Mouse (Mus musculus) midbrain, embryonic 14.5 days (tissue): ENCODE measurements around the gene Lonrf3. TPM values are rescaled to one million over a fixed set of nuclear protein-coding genes. Genes with fewer than 3 reads are reported as not detected.

ENCODE experiments used
- ATAC-seq: fragments of 200-750 bp; cut with Nextera tagmentation; 2 replicates; pipeline ENCODE4 v1.8.0; 2017; ENCODE audit warnings: moderate number of reproducible peaks, moderate library complexity; ENCODE audit not compliant: low FRiP score, low TSS enrichment
- DNase-seq: peaks from one replicate; pipeline ENCODE4 v3.0.0-alpha.2; 2015
- H3K27ac ChIP-seq: fragments of 300-500 bp; sonication (generic); replicated peaks from 2 replicates; pipeline ENCODE4 v1.5.1; 2014; ENCODE audit warnings: mild to moderate bottlenecking, low read depth, low read length, moderate library complexity
- H3K27me3 ChIP-seq: fragments of 300-500 bp; sonication (generic); 2 replicates; pipeline ENCODE4 v1.6.1; 2014; ENCODE audit warnings: low read length, control low read depth, mixed read lengths; ENCODE audit not compliant: control insufficient read depth, insufficient read depth
- H3K36me3 ChIP-seq: fragments of 300-500 bp; sonication (generic); 2 replicates; pipeline ENCODE4 v1.6.1; 2014; ENCODE audit warnings: low read length, control low read depth; ENCODE audit not compliant: control insufficient read depth, insufficient read depth
- H3K4me1 ChIP-seq: fragments of 300-500 bp; sonication (generic); 2 replicates; pipeline ENCODE4 v1.6.1; 2014; ENCODE audit warnings: mild to moderate bottlenecking, antibody characterized with exemption, low read length, control low read depth; ENCODE audit not compliant: control insufficient read depth, insufficient read depth
- H3K4me2 ChIP-seq: fragments of 300-500 bp; sonication (generic); 2 replicates; pipeline ENCODE4 v1.6.1; 2014; ENCODE audit warnings: mild to moderate bottlenecking, low read length, moderate library complexity
- H3K4me3 ChIP-seq: fragments of 300-500 bp; sonication (generic); replicated peaks from 2 replicates; pipeline ENCODE4 v1.5.1; 2014; ENCODE audit warnings: low read depth, low read length
- H3K9ac ChIP-seq: fragments of 300-500 bp; sonication (generic); replicated peaks from 2 replicates; pipeline ENCODE4 v1.6.1; 2014; ENCODE audit warnings: mild to moderate bottlenecking, low read length, moderate library complexity
- H3K9me3 ChIP-seq: fragments of 300-500 bp; sonication (generic); 2 replicates; pipeline ENCODE4 v1.6.1; 2016; ENCODE audit warnings: low read length, control low read depth, mixed read lengths; ENCODE audit not compliant: control insufficient read depth
- WGBS: fragments of 180-500 bp; shearing (Covaris S2); extraction: QIAGEN DNeasy Blood & Tissue Kit; methylation state at CpG from one replicate; pipeline ENCODE4 v1.1.7; 2014; 5-methylcytosine and 5-hydroxymethylcytosine counted together
- polyA plus RNA-seq: library from polyadenylated mRNA; unstranded; fragments of >200 nt; fragmentation: Nextera tagmentation; extraction: Ambion mirVana; gene quantifications from 2 replicates; pipeline ENCODE4 v1.2.1, GENCODE M21; 2014

Gene Lonrf3
- 0.40 and 1.0 TPM in 2 replicates for polyA plus RNA-seq

DNA sequence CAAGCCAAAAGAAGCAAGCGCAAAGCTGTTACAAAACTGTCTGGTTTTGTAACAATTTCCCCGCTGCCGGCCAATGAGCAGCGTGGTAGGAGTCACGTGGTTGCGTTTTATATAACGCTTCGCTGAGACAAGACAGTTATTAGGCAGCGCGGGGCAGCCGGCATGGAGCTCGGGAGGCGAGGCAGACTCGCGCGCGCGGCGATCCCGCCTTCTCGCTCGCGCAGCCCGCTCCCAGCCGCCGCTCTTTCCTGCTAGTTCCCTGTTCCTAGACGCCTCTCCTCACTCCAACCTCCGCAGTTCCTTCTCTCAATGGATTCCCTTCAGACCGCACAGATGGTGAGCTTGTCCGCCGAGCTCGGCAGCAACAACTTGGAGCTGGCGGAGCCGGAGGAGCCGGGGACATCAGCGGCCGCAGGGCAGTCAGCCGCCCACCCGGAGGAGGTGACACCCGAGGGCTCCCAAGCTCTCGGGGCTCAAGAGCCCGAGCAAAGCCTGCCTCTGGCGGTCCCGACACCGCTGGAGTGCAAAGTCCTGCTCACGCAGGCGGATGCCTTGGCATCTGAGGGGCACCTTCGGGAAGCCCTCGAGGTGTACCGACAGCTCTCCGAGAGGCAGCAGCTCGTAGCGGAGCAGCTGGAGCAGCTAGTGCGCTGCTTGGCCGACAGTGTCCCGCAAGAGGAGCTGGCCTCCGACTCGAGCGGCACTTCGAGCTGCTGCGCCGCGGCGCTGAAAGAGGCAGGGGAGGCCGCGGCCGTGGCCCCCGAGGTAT lies at the start of gene Lonrf3:
TSS of gene Lonrf3 (plus strand) at position 83 of the 769 bp plus-strand sequence.
- H3K9me3 ChIP-seq = no peaks in the 10 kb centered on the region
- H3K27ac ChIP-seq = no peak within 1 kb of the TSS
- H3K9ac ChIP-seq = peak within 1 kb of the TSS; percentile 31; the same call in 1 of the 2 replicates
- no peaks in the 10 kb centered on the region; the same call in 1 of the 2 replicates for H3K4me1 ChIP-seq
- DNase-seq (peak; percentile 84), ATAC-seq (peak; percentile 84)
- peak within 1 kb of the TSS; percentile 81 for H3K4me2 ChIP-seq
- 25% methylated on average over 68 of the region's 68 CpGs for WGBS
- no peaks in the 10 kb centered on the region for H3K27me3 ChIP-seq
- H3K4me3 ChIP-seq = peak within 1 kb of the TSS; percentile 43
- no peaks in the 10 kb centered on the region for H3K36me3 ChIP-seq

DNA sequence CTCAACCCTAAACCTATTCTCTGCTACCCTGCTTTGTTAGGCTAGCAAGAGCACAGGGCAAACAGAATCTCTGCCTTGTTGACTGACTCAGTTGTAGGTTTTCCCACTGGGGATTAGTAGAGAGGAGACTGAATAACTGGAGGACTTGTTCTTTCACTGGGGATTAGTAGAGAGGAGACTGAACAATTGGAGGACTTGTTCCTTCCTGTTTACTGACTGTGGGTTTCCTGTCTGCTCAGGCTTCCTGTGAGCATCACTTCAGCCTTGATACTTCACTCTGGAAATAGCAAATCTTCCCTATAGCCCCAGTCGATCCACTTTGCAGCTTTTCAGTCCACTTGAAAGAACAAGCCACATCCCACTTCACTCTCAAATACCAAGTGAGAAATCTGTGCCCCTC lies 49.4 kb upstream of the Lonrf3 start:
- Histone ChIP-seq H3K36me3 (no peaks in the 10 kb centered on the region), H3K9ac (no peak overlapping the region), H3K4me1 (no peaks in the 10 kb centered on the region), H3K4me2 (no peak overlapping the region), H3K4me3 (no peak overlapping the region), H3K9me3 (no peaks in the 10 kb centered on the region), H3K27ac (no peak overlapping the region), H3K27me3 (no peaks in the 10 kb centered on the region)
- DNase-seq (no peak), ATAC-seq (no peak)
- 46% methylated on average over 1 of the region's 1 CpGs for WGBS

DNA sequence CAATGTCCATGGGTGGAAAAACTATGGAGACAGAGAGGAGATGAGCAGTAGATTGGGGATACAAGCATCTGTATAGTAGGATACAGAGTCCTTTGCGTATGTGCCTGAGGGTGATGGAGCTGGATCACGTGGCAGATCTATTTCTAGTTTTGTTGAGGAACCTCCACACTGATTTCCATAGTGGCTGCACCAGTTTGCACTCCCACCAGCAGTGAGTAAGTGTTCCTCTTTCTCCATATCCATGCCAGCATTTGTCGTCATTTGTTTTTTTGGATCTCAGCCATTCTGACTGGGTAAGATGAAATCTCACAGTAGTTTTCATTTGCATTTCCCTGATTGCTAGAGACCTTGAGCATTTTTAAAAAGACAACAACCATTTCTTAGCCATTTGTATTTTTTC lies 16.7 kb upstream of the Lonrf3 start:
- 76% methylated on average over 3 of the region's 3 CpGs for WGBS
- no peak overlapping the region for H3K9ac ChIP-seq
- H3K36me3 ChIP-seq = no peaks in the 10 kb centered on the region
- DNase-seq = no peak
- no peak overlapping the region for H3K4me2 ChIP-seq
- H3K4me3 ChIP-seq = no peak overlapping the region
- no peaks in the 10 kb centered on the region for H3K27me3 ChIP-seq
- H3K27ac ChIP-seq = no peak overlapping the region
- no peak for ATAC-seq
- no peaks in the 10 kb centered on the region for H3K9me3 ChIP-seq
- no peaks in the 10 kb centered on the region for H3K4me1 ChIP-seq

DNA sequence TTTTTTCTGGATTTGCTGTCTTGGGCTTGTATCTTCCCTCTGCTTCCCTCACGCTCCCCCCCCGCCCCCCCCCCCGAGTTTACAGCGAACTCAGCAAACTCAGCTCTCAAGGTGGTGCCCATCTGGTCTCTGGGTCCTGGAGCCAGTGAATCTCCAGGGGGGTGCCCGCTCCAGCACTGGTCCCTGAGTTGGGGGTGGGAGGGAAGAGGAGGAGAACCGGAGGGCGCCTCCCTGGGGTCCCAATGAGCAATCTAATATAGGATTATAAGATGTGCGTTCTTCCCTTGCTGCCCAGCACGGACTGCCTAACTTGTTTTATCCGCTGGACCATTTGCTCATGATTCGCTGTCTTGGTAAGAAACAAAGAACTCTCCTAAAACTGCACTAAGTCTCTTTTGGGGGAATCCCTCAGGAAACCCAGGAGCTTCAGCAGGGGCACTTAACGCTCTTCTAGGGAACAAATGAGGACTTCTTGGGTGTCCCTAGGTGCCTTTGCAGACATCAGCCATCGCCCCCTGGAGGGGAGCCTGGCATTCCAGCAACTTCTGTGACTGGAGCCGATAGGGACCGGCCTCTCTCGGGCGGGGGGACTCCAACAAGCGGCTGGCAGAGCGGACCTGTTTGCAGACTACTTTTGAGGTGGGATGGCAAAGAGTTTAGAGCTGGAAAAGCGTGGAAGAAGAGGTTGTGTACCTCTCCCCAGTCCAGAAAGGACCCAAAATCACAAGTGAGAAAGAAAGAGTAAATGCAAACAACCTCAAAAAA lies 480 bp upstream of the Lonrf3 start:
- ATAC-seq = no peak
- H3K9me3 ChIP-seq = no peaks in the 10 kb centered on the region
- H3K27ac ChIP-seq = no peak overlapping the region
- no peak overlapping the region for H3K9ac ChIP-seq
- DNase-seq = peak; percentile 42
- no peaks in the 10 kb centered on the region for H3K27me3 ChIP-seq
- WGBS = 25% methylated on average over 19 of the region's 20 CpGs
- peak overlapping the region; percentile 43 for H3K4me3 ChIP-seq
- peak overlapping the region; percentile 81 for H3K4me2 ChIP-seq
- no peaks in the 10 kb centered on the region; the same call in 1 of the 2 replicates for H3K4me1 ChIP-seq
- H3K36me3 ChIP-seq = no peaks in the 10 kb centered on the region

DNA sequence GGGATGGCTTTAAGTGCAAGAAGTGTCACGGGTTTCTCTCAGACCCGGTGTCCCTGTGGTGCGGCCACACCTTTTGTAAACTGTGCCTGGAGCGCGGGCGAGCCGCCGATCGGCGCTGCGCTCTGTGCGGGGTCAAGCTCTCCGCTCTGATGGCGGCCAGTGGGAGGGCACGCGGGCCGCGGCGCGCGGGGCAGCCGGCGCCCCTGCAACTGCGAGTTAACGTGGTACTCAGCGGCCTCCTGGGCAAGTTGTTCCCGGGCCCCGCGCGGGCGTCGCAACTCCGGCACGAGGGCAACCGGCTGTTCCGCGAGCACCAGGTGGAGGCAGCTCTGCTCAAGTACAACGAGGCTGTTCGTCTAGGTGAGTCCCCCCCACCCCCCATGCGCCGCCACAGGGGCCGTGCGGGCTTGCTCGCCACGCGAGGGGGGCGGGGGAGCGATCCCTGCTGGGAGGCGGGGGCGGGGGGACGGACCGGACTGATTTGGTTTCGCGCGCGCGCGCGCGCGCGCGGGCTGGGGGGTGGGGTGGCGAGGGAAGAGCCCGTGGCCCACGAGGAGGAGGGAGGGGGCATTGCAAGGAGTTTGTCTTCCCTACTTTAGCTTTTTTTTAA lies 992 bp downstream of the Lonrf3 start:
- Histone ChIP-seq H3K4me1 (no peaks in the 10 kb centered on the region; the same call in 1 of the 2 replicates), H3K27me3 (no peaks in the 10 kb centered on the region), H3K9me3 (no peaks in the 10 kb centered on the region), H3K27ac (no peak overlapping the region), H3K9ac (peak overlapping the region; percentile 31; the same call in 1 of the 2 replicates), H3K4me2 (peak overlapping the region; percentile 81), H3K36me3 (no peaks in the 10 kb centered on the region), H3K4me3 (peak overlapping the region; percentile 43)
- ATAC-seq (peak; percentile 44), DNase-seq (peak; percentile 33)
- WGBS = 29% methylated on average over 61 of the region's 66 CpGs

DNA sequence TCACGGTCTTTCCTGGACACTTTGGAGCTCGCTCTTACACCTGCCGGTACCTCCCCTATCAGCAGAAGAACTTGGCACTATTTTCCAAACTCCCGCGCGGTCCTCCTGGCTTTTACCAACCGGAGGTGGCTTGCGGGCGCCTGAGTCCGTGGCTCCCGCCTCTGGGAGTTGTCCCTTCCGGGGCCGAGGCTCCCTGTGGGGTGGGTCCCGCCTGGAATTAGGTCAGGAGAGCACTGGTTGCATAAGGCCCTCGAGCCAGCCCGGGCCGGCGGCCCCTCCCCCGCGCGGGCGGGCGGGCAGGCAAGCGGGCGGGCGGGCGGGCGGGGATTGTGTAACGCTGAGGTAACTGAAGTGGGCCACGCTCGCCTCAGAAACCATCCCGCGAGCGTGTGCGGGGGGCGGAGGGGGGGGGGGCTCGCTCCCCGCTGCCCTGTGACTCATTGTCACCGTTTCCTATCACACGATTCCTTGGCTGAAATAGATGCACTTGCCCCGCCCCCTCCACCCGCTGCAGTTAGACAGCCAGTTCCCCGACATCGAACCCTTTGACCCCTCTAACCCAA lies 1.8 kb downstream of the Lonrf3 start:
- no peaks in the 10 kb centered on the region for H3K36me3 ChIP-seq
- WGBS = 22% methylated on average over 35 of the region's 44 CpGs
- no peaks in the 10 kb centered on the region for H3K27me3 ChIP-seq
- H3K4me1 ChIP-seq = no peaks in the 10 kb centered on the region; the same call in 1 of the 2 replicates
- ATAC-seq (peak; percentile 26; the same call in 1 of the 2 replicates), DNase-seq (peak; percentile 31)
- H3K4me3 ChIP-seq = peak overlapping the region; percentile 43
- no peak overlapping the region for H3K9ac ChIP-seq
- peak overlapping the region; percentile 81 for H3K4me2 ChIP-seq
- H3K9me3 ChIP-seq = no peaks in the 10 kb centered on the region
- no peak overlapping the region for H3K27ac ChIP-seq

DNA sequence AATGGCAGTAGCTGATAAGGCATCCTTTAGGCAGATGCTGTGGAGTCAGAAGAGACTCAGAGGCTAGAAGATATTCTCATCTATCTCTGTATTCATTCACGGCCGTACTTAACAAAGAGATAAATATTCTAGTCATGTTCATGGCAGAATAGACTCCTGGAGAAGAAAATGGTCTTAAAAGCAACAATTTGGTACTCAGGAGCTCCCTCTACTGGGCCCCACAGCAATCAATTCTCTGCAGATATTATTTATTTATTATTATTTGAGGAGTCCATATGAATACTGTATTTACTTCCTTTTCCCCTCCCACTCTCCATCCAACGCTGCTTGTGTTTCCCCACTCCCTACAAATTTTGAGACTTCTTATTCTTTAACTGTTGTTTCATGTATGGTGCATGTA lies 24.3 kb downstream of the Lonrf3 start:
- no peak overlapping the region for H3K27ac ChIP-seq
- 44% methylated on average over 3 of the region's 3 CpGs for WGBS
- no peaks in the 10 kb centered on the region for H3K9me3 ChIP-seq
- no peak overlapping the region for H3K4me3 ChIP-seq
- DNase-seq (peak; percentile 66), ATAC-seq (no peak)
- H3K36me3 ChIP-seq = no peaks in the 10 kb centered on the region
- no peak overlapping the region for H3K9ac ChIP-seq
- H3K27me3 ChIP-seq = no peaks in the 10 kb centered on the region
- H3K4me1 ChIP-seq = no peaks in the 10 kb centered on the region
- no peak overlapping the region for H3K4me2 ChIP-seq

DNA sequence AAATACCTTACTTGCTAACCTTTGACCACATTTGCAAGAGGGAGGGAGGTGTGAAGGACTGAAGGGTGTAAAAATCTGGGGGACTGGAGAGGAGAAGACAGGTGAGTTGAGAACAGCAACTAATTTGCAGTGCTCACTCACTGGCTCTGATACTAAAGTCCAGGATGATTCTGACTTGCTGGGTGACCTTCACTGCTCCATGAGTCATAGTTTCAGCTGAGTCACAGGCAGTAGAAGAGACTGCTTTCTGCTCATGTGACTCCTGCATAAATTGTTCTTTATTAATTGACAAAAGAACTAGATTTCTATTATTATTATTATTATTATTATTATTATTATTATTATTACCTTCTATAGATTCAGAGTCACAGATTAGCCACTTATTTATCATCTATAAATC lies 57.2 kb downstream of the Lonrf3 start:
- Histone ChIP-seq H3K4me3 (no peak overlapping the region), H3K36me3 (no peaks in the 10 kb centered on the region), H3K9me3 (no peaks in the 10 kb centered on the region), H3K4me2 (no peak overlapping the region), H3K9ac (no peak overlapping the region), H3K27me3 (no peaks in the 10 kb centered on the region), H3K4me1 (no peaks in the 10 kb centered on the region), H3K27ac (no peak overlapping the region)
- DNase-seq (no peak), ATAC-seq (no peak)
